17 mouse cellular contexts compared by ENCODE assay signal in the genomic region with DNA sequence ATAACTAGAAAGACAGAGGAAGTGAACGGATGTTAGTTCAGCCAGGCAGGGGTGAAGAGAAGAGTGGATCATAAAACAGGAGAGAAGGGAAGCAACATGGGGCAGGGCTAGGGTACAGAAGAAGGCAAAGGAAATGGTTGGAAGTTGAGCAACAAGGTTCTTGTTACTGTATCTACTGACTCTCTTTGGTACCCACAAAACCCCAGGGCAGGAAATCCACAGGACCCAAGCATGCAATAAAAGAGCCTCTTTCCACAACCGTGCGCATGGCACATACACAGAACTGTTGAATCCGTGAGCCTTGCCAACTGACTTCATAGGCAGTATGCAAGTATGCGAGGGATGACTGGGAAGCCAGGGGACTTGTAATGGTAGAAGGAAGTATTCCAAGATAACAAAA.
"Had no signal": no experiment of that assay in that cellular context is flagged by ENCODE, and none has a peak within 500 bp of the region (broad histone marks: within the 10 kb centered on the region; RNA-seq: fewer than 3 reads in every experiment).

No protein-coding gene starts in this region.

- H3K9ac ChIP-seq: lung, embryonic 14.5 days; midbrain, embryonic 12.5 days; neural tube, embryonic 13.5 days; neural tube, embryonic 15.5 days; stomach, embryonic 15.5 days had no signal

- H3K4me3 ChIP-seq: midbrain, embryonic 10.5 days; midbrain, embryonic 12.5 days; myocyte; neural tube, embryonic 13.5 days; neural tube, embryonic 15.5 days; stomach, embryonic 15.5 days had no signal

- H3K4me2 ChIP-seq: lung, embryonic 14.5 days; midbrain, embryonic 12.5 days; neural tube, embryonic 13.5 days; neural tube, embryonic 15.5 days; stomach, embryonic 15.5 days had no signal

- ATAC-seq: midbrain, embryonic 16.5 days had no signal

- H3K27me3 ChIP-seq: midbrain, embryonic 12.5 days; neural tube, embryonic 13.5 days; neural tube, embryonic 15.5 days; stomach, embryonic 15.5 days had no signal

- H3K9me3 ChIP-seq: midbrain, embryonic 10.5 days; midbrain, embryonic 12.5 days; neural tube, embryonic 13.5 days; neural tube, embryonic 15.5 days; stomach, embryonic 15.5 days had no signal

- H3K27ac ChIP-seq: midbrain, embryonic 10.5 days; midbrain, embryonic 12.5 days; neural tube, embryonic 13.5 days; neural tube, embryonic 15.5 days; stomach, embryonic 15.5 days; stomach, postnatal 0 days had no signal

- DNase-seq: lung, adult 18-20 months; lung, embryonic 14.5 days; lung, postnatal 10 days; lung, postnatal 4 days; midbrain, embryonic 14.5 days; right cerebral cortex, postnatal 14 days; thymus, adult 2 months; thymus, postnatal 25 days; thymus, postnatal 4 days had no signal

- H3K36me3 ChIP-seq: midbrain, embryonic 10.5 days; midbrain, embryonic 12.5 days; neural tube, embryonic 13.5 days; neural tube, embryonic 15.5 days; stomach, embryonic 15.5 days had no signal

- H3K4me1 ChIP-seq: midbrain, embryonic 12.5 days; neural tube, embryonic 13.5 days; stomach, embryonic 15.5 days had no signal
